Mouse (Mus musculus) heart, embryonic 11.5 days (tissue): ENCODE measurements at regions not wholly inside any gene's neighbourhood (a gene's known extent, or its start where the extent isn't known, plus 50 kb on each side); places are given as distances from the start of the nearest gene placed in this dataset.

ENCODE experiments used
- ATAC-seq: fragments of 200-750 bp; cut with Nextera tagmentation; replicated peaks from 2 replicates; pipeline ENCODE4 v1.8.0; 2017; ENCODE audit warnings: moderate library complexity; ENCODE audit not compliant: insufficient number of reproducible peaks, low FRiP score, low TSS enrichment
- H3K27ac ChIP-seq: fragments of 300-500 bp; sonication (generic); 2 replicates; pipeline ENCODE4 v1.5.1; 2014; ENCODE audit warnings: mild to moderate bottlenecking, low read depth, low read length
- H3K27me3 ChIP-seq: fragments of 300-500 bp; sonication (generic); 2 replicates; pipeline ENCODE4 v1.6.1; 2014; ENCODE audit warnings: mild to moderate bottlenecking, low read length, mixed read lengths; ENCODE audit not compliant: control insufficient read depth, insufficient read depth
- H3K36me3 ChIP-seq: fragments of 300-500 bp; sonication (generic); 2 replicates; pipeline ENCODE4 v1.6.1; 2014; ENCODE audit warnings: mild to moderate bottlenecking, low read length, moderate library complexity, mixed read lengths; ENCODE audit not compliant: control insufficient read depth, insufficient read depth
- H3K4me1 ChIP-seq: fragments of 300-500 bp; sonication (generic); 2 replicates; pipeline ENCODE4 v1.6.1; 2014; ENCODE audit warnings: low read length; ENCODE audit not compliant: control insufficient read depth, insufficient read depth
- H3K4me2 ChIP-seq: fragments of 300-500 bp; sonication (generic); 2 replicates; pipeline ENCODE4 v1.6.1; 2014; ENCODE audit warnings: mild to moderate bottlenecking, moderate library complexity
- H3K4me3 ChIP-seq: fragments of 300-500 bp; sonication (generic); 2 replicates; pipeline ENCODE4 v1.5.1; 2014; ENCODE audit warnings: low read depth, low read length
- H3K9ac ChIP-seq: fragments of 300-500 bp; sonication (generic); 2 replicates; pipeline ENCODE4 v1.6.1; 2014; ENCODE audit warnings: mild to moderate bottlenecking, low read depth, low read length, moderate library complexity
- H3K9me3 ChIP-seq: fragments of 300-500 bp; sonication (generic); replicated peaks from 2 replicates; pipeline ENCODE4 v1.6.1; 2016; ENCODE audit warnings: low read length; ENCODE audit not compliant: control insufficient read depth
- WGBS: fragments of 180-500 bp; shearing (Covaris S2); extraction: QIAGEN DNeasy Blood & Tissue Kit; methylation state at CpG from one replicate; pipeline ENCODE4 v1.1.7; 2014; ENCODE audit not compliant: insufficient replicate concordance; 5-methylcytosine and 5-hydroxymethylcytosine counted together

GRCm38 (mm10) chr1:92766496-92766895 is 64.9 kb upstream of the Gpc1 start:
- no peak overlapping the region for H3K4me3 ChIP-seq
- peaks cover 3% of the 10 kb centered on the region for H3K4me1 ChIP-seq
- WGBS, result 78% methylated on average over 7 of the region's 7 CpGs
- no peak overlapping the region for H3K9ac ChIP-seq
- no peak overlapping the region for H3K27ac ChIP-seq
- H3K4me2 ChIP-seq, result no peak overlapping the region
- H3K36me3 ChIP-seq, result no peaks in the 10 kb centered on the region
- H3K27me3 ChIP-seq, result peaks cover 64% of the 10 kb centered on the region
- H3K9me3 ChIP-seq, result no peaks in the 10 kb centered on the region
- ATAC-seq, result no peak

- WGBS, result 72% methylated on average over 20 of the region's 20 CpGs
- Histone ChIP-seq H3K4me3 (no peak overlapping the region), H3K9ac (no peak overlapping the region), H3K9me3 (0 out of 2 replicates have a peak, but pooled peaks cover 2% of the 10 kb centered on the region), H3K27me3 (peaks cover 24% of the 10 kb centered on the region), H3K36me3 (no peaks in the 10 kb centered on the region), H3K4me2 (no peak overlapping the region), H3K4me1 (peaks cover 6% of the 10 kb centered on the region), H3K27ac (no peak overlapping the region)
- ATAC-seq, result no peak
These were observed 76.5 kb upstream of the Gpc1 start for GRCm38 (mm10) chr1:92754793-92755488.

- no peaks in the 10 kb centered on the region for H3K36me3 ChIP-seq
- no peak; the same call in 1 of the 2 replicates for ATAC-seq
- no peak overlapping the region for H3K4me3 ChIP-seq
- peaks cover 11% of the 10 kb centered on the region for H3K4me1 ChIP-seq
- H3K9me3 ChIP-seq, result no peaks in the 10 kb centered on the region
- 48% methylated on average over 4 of the region's 4 CpGs for WGBS
- H3K27me3 ChIP-seq, result peaks cover 24% of the 10 kb centered on the region
- no peak overlapping the region for H3K4me2 ChIP-seq
- no peak overlapping the region for H3K27ac ChIP-seq
- H3K9ac ChIP-seq, result no peak overlapping the region
These were observed 79.7 kb upstream of the Gpc1 start for GRCm38 (mm10) chr1:92751700-92752136.

- H3K27me3 ChIP-seq, result peaks cover 14% of the 10 kb centered on the region
- no peaks in the 10 kb centered on the region for H3K36me3 ChIP-seq
- no peak overlapping the region for H3K27ac ChIP-seq
- H3K9me3 ChIP-seq, result no peaks in the 10 kb centered on the region
- ATAC-seq, result no peak
- H3K4me3 ChIP-seq, result no peak overlapping the region
- H3K4me2 ChIP-seq, result no peak overlapping the region
- H3K9ac ChIP-seq, result no peak overlapping the region
- WGBS, result 35% methylated on average over 7 of the region's 7 CpGs
- H3K4me1 ChIP-seq, result peaks cover 27% of the 10 kb centered on the region
These were observed 82.0 kb upstream of the Gpc1 start for GRCm38 (mm10) chr1:92749475-92749874.

- no peaks in the 10 kb centered on the region for H3K9me3 ChIP-seq
- H3K27me3 ChIP-seq, result peaks cover 4% of the 10 kb centered on the region
- ATAC-seq, result no peak
- peaks cover 21% of the 10 kb centered on the region for H3K4me1 ChIP-seq
- H3K4me3 ChIP-seq, result no peak overlapping the region
- H3K36me3 ChIP-seq, result no peaks in the 10 kb centered on the region
- 70% methylated on average over 5 of the region's 5 CpGs for WGBS
- H3K4me2 ChIP-seq, result no peak overlapping the region
- H3K27ac ChIP-seq, result no peak overlapping the region
- no peak overlapping the region for H3K9ac ChIP-seq
These were observed 86.2 kb upstream of the Gpc1 start for GRCm38 (mm10) chr1:92745284-92745683.

- H3K9ac ChIP-seq, result no peak overlapping the region
- no peaks in the 10 kb centered on the region for H3K36me3 ChIP-seq
- no peak overlapping the region for H3K4me3 ChIP-seq
- WGBS, result 50% methylated on average over 9 of the region's 9 CpGs
- no peak for ATAC-seq
- H3K4me2 ChIP-seq, result no peak overlapping the region
- H3K27me3 ChIP-seq, result peaks cover 6% of the 10 kb centered on the region; the same call in 1 of the 2 replicates
- no peak overlapping the region for H3K27ac ChIP-seq
- H3K4me1 ChIP-seq, result peaks cover 21% of the 10 kb centered on the region
- no peaks in the 10 kb centered on the region for H3K9me3 ChIP-seq
These were observed 86.8 kb upstream of the Gpc1 start for GRCm38 (mm10) chr1:92744528-92745241.

- no peaks in the 10 kb centered on the region for H3K36me3 ChIP-seq
- H3K9ac ChIP-seq, result no peak overlapping the region
- no peak overlapping the region for H3K4me3 ChIP-seq
- WGBS, result 68% methylated on average over 4 of the region's 4 CpGs
- no peaks in the 10 kb centered on the region for H3K9me3 ChIP-seq
- no peak for ATAC-seq
- H3K27ac ChIP-seq, result no peak overlapping the region
- peaks cover 17% of the 10 kb centered on the region for H3K27me3 ChIP-seq
- H3K4me2 ChIP-seq, result no peak overlapping the region
- peaks cover 16% of the 10 kb centered on the region for H3K4me1 ChIP-seq
These were observed 88.4 kb upstream of the Gpc1 start for GRCm38 (mm10) chr1:92742881-92743621.

GRCm38 (mm10) chr1:92742300-92742699 is 89.1 kb upstream of the Gpc1 start:
- Histone ChIP-seq H3K9ac (no peak overlapping the region), H3K27ac (no peak overlapping the region), H3K27me3 (peaks cover 25% of the 10 kb centered on the region), H3K36me3 (no peaks in the 10 kb centered on the region), H3K4me1 (peaks cover 16% of the 10 kb centered on the region), H3K4me2 (no peak overlapping the region), H3K4me3 (no peak overlapping the region), H3K9me3 (no peaks in the 10 kb centered on the region)
- no peak for ATAC-seq
- WGBS, result 83% methylated on average over 6 of the region's 6 CpGs
